Mouse (Mus musculus): ENCODE data around the gene Dnajc2. TPM values are rescaled to one million over a fixed set of nuclear protein-coding genes. Genes with fewer than 3 reads are reported as not detected.
A peak's percentile ranks its signal among the peaks of the same experiment; 100 is the strongest.

The Dnajc2 gene
- polyA plus RNA-seq, 1 experiment from 2014 or later: 92.6 TPM

DNA sequence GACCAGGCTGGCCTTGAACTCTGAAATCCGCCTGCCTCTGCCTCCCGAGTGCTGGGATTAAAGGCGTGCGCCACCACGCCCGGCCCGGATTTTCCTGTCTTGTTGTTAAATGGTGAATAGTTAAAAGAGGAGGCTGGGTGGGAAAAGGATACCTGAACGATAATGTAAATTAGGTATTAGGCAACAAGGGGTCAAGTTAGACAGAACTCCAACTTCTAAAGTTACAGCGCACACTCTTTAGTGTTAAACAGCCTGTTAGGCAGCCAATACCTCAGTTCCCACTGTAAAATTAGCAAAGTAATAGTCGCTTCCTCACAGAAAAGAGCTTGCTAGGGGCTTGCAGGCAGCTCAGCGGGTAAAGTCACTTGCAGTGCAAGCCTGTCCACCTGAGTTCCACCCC lies 49.0 kb downstream of the Dnajc2 start:
- Histone ChIP-seq H3K9me3 (ENCODE audit: control insufficient read depth, low read length) (no peaks in the 10 kb centered on the region), H3K27ac (ENCODE audit: low read depth, low read length) (no peak overlapping the region), H3K9ac (ENCODE audit: low read depth, low read length) (no peak overlapping the region), H3K4me2 (replicated peaks; ENCODE audit: low read depth, low read length) (no peak overlapping the region), H3K4me1 (ENCODE audit: control insufficient read depth, insufficient read depth, low read length) (peaks cover 14% of the 10 kb centered on the region; the same call in 1 of the 2 replicates), H3K36me3 (ENCODE audit: control insufficient read depth, insufficient read depth, low read length) (peaks cover 19% of the 10 kb centered on the region), H3K4me3 (ENCODE audit: low read length) (no peak overlapping the region), H3K27me3 (ENCODE audit: control insufficient read depth, insufficient read depth, low read length) (no peaks in the 10 kb centered on the region)
- 89% methylated on average over 11 of the region's 11 CpGs for WGBS
- ATAC-seq (ENCODE audit: low FRiP score, low TSS enrichment): no peak

DNA sequence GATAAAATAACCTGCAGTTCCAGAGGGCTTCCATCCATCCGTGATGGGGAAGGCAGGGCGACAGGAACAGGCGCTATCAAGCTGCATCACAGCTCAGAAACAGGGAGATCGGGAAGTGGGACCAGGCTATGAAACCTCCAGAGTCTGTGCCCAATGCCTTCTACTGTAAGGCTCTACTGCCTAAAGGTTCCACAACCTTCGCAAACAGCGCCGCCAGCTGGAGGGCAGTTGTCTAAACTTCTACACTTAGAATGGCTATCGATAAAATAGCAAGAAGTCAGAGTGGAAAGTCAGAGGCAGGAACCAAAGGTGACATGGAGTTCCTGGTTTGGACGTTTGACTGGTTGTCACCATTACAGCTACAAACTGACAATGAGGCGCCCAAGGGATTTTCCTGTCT lies 49.5 kb downstream of the Dnajc2 start:
- Histone ChIP-seq H3K4me2 (replicated peaks; ENCODE audit: low read depth, low read length) (no peak overlapping the region; the same call in 1 of the 2 replicates), H3K27me3 (ENCODE audit: control insufficient read depth, insufficient read depth, low read length) (no peaks in the 10 kb centered on the region), H3K9ac (ENCODE audit: low read depth, low read length) (no peak overlapping the region), H3K9me3 (ENCODE audit: control insufficient read depth, low read length) (no peaks in the 10 kb centered on the region), H3K36me3 (ENCODE audit: control insufficient read depth, insufficient read depth, low read length) (peaks cover 17% of the 10 kb centered on the region), H3K4me1 (ENCODE audit: control insufficient read depth, insufficient read depth, low read length) (peaks cover 14% of the 10 kb centered on the region; the same call in 1 of the 2 replicates), H3K4me3 (ENCODE audit: low read length) (peak overlapping the region; percentile 12; the same call in 1 of the 2 replicates), H3K27ac (ENCODE audit: low read depth, low read length) (no peak overlapping the region)
- 33% methylated on average over 10 of the region's 10 CpGs for WGBS
- no peak; the same call in 1 of the 2 replicates for ATAC-seq (ENCODE audit: low FRiP score, low TSS enrichment)

DNA sequence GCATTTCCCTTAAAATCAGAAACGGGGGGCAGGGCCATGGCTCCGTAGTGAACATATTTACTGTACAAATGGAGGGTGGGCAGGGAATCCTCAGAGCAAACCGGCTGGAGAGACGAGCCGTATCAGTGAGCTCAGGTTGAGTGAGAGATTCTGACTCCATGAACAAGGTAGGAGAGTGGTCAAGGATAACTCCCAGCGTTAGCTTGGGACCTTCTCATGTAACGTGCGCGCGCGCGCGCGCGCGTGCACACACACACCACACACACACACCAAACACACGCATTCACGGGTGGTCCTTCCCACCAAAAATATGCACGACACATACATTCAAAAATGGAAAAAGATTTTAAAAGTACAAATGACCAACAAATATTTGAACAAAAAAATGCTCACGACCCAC lies 50.0 kb downstream of the Dnajc2 start:
- no peak overlapping the region for H3K9ac ChIP-seq (ENCODE audit: low read depth, low read length)
- no peak overlapping the region for H3K27ac ChIP-seq (ENCODE audit: low read depth, low read length)
- WGBS: 85% methylated on average over 20 of the region's 20 CpGs
- H3K4me2 ChIP-seq (replicated peaks; ENCODE audit: low read depth, low read length): no peak overlapping the region; the same call in 1 of the 2 replicates
- H3K4me1 ChIP-seq (ENCODE audit: control insufficient read depth, insufficient read depth, low read length): peaks cover 14% of the 10 kb centered on the region; the same call in 1 of the 2 replicates
- no peak for ATAC-seq (ENCODE audit: low FRiP score, low TSS enrichment)
- H3K4me3 ChIP-seq (ENCODE audit: low read length): peak overlapping the region; percentile 12; the same call in 1 of the 2 replicates
- H3K36me3 ChIP-seq (ENCODE audit: control insufficient read depth, insufficient read depth, low read length): peaks cover 13% of the 10 kb centered on the region
- no peaks in the 10 kb centered on the region for H3K9me3 ChIP-seq (ENCODE audit: control insufficient read depth, low read length)
- no peaks in the 10 kb centered on the region for H3K27me3 ChIP-seq (ENCODE audit: control insufficient read depth, insufficient read depth, low read length)

DNA sequence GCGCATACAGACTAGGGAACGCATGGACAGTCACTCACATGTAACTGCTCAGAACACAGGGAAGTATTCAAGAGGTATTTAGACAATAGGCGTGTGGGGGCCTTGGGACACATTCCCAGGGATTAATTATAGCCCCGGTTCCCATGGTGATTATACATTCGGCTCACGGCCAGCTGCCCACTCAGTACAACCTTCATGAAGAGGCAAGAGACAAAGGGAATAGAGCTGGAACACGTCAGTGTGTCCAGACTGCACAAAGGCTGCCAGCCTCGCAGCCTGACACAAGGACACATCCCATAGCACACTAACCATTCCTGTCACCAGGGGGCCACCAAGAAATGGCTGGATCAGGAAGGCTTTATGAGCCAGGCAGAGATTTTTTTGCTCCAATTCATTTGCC lies 52.1 kb downstream of the Dnajc2 start:
- peaks cover 10% of the 10 kb centered on the region; the same call in 1 of the 2 replicates for H3K4me1 ChIP-seq (ENCODE audit: control insufficient read depth, insufficient read depth, low read length)
- H3K9me3 ChIP-seq (ENCODE audit: control insufficient read depth, low read length): no peaks in the 10 kb centered on the region
- no peak overlapping the region for H3K4me2 ChIP-seq (replicated peaks; ENCODE audit: low read depth, low read length)
- H3K27ac ChIP-seq (ENCODE audit: low read depth, low read length): no peak overlapping the region; the same call in 1 of the 2 replicates
- 36% methylated on average over 8 of the region's 8 CpGs for WGBS
- no peaks in the 10 kb centered on the region for H3K27me3 ChIP-seq (ENCODE audit: control insufficient read depth, insufficient read depth, low read length)
- peak; percentile 67 for ATAC-seq (ENCODE audit: low FRiP score, low TSS enrichment)
- H3K36me3 ChIP-seq (ENCODE audit: control insufficient read depth, insufficient read depth, low read length): no peaks in the 10 kb centered on the region
- no peak overlapping the region for H3K4me3 ChIP-seq (ENCODE audit: low read length)
- H3K9ac ChIP-seq (ENCODE audit: low read depth, low read length): no peak overlapping the region

DNA sequence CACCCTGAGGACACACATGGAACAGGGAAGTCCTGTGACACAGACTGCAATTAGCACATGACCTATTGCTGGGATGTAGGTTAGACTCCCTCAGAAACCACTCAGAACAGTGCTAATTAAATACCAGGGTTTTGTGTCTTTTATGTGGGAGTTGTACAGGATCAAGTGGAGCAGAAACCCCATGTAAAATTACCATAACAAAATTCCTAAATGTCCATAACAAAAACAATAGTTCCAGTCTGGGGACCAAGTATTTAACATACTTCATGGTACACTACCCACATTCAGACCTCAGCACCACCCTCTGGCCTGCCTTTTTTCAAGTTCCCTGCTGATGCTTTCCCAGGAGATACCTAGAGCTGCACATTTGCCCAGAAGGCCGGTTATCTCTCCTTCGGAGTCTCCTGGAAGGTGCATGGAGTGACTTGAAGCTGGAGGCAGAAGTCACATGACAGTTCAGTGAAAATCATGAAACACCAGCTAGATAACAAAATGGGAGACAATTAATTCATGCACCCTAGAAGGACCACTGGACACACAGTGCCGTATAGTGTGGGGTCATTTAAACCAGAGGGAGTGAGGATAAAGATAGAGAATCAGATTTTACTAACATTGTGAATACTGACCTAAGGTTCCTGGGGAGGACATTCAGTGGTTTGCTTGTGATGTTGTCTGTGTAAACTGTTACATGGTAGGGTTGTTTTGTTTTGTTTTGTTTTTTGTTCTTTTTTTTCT lies 52.7 kb downstream of the Dnajc2 start:
- Histone ChIP-seq H3K4me2 (replicated peaks; ENCODE audit: low read depth, low read length) (no peak overlapping the region), H3K27me3 (ENCODE audit: control insufficient read depth, insufficient read depth, low read length) (no peaks in the 10 kb centered on the region), H3K36me3 (ENCODE audit: control insufficient read depth, insufficient read depth, low read length) (no peaks in the 10 kb centered on the region), H3K4me3 (ENCODE audit: low read length) (no peak overlapping the region), H3K9me3 (ENCODE audit: control insufficient read depth, low read length) (no peaks in the 10 kb centered on the region), H3K27ac (ENCODE audit: low read depth, low read length) (no peak overlapping the region; the same call in 1 of the 2 replicates), H3K4me1 (ENCODE audit: control insufficient read depth, insufficient read depth, low read length) (peaks cover 7% of the 10 kb centered on the region; the same call in 1 of the 2 replicates), H3K9ac (ENCODE audit: low read depth, low read length) (no peak overlapping the region)
- WGBS: 76% methylated on average over 3 of the region's 3 CpGs
- ATAC-seq (ENCODE audit: low FRiP score, low TSS enrichment): no peak

DNA sequence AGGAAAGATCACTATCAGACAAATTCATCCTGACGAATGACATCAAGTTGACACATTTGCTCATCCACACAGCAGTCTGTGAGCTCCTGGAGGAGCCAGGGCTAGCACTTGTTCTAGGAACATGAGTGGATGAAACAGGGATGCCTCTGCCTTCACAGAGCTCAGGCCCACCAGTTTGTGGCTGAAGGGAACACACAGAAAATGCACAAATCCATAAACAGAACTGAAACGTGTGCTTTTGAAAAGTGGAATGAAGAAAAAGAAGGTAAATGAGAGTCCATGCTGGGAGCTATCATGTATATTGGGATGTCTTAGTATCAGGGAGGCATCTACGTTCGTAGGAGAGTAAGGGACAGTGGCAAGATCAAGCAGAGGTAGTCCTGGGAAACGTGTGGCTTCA lies 55.9 kb downstream of the Dnajc2 start:
- Histone ChIP-seq H3K36me3 (ENCODE audit: control insufficient read depth, insufficient read depth, low read length) (no peaks in the 10 kb centered on the region), H3K4me1 (ENCODE audit: control insufficient read depth, insufficient read depth, low read length) (peaks cover 7% of the 10 kb centered on the region; the same call in 1 of the 2 replicates), H3K27me3 (ENCODE audit: control insufficient read depth, insufficient read depth, low read length) (no peaks in the 10 kb centered on the region), H3K27ac (ENCODE audit: low read depth, low read length) (no peak overlapping the region), H3K4me2 (replicated peaks; ENCODE audit: low read depth, low read length) (no peak overlapping the region), H3K4me3 (ENCODE audit: low read length) (no peak overlapping the region), H3K9ac (ENCODE audit: low read depth, low read length) (no peak overlapping the region), H3K9me3 (ENCODE audit: control insufficient read depth, low read length) (no peaks in the 10 kb centered on the region)
- 82% methylated on average over 5 of the region's 5 CpGs for WGBS
- no peak for ATAC-seq (ENCODE audit: low FRiP score, low TSS enrichment)

DNA sequence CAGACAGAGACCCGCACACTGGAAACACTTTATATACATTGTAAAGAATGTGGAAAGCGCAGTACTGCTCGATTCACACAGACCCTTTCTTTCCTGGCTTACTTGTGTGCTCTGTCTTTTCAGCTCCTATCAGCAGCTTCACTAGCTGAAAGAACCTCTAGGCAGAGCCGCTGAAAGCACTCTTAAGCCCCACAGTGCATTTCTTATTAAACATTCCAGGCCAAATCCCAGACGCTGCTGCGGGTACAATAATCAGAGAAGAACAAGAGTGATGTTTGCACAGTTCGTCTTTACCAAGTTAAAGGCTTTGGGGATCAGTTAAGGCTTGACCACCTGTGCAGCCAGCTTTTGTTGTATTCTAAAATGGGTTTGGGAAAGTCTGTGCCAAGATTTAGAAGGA lies 60.2 kb downstream of the Dnajc2 start:
- H3K9me3 ChIP-seq (ENCODE audit: control insufficient read depth, low read length): no peaks in the 10 kb centered on the region
- no peak overlapping the region for H3K9ac ChIP-seq (ENCODE audit: low read depth, low read length)
- H3K36me3 ChIP-seq (ENCODE audit: control insufficient read depth, insufficient read depth, low read length): no peaks in the 10 kb centered on the region
- WGBS: 84% methylated on average over 7 of the region's 7 CpGs
- no peaks in the 10 kb centered on the region for H3K4me1 ChIP-seq (ENCODE audit: control insufficient read depth, insufficient read depth, low read length)
- H3K4me3 ChIP-seq (ENCODE audit: low read length): no peak overlapping the region
- no peaks in the 10 kb centered on the region for H3K27me3 ChIP-seq (ENCODE audit: control insufficient read depth, insufficient read depth, low read length)
- H3K4me2 ChIP-seq (replicated peaks; ENCODE audit: low read depth, low read length): no peak overlapping the region
- H3K27ac ChIP-seq (ENCODE audit: low read depth, low read length): no peak overlapping the region
- ATAC-seq (ENCODE audit: low FRiP score, low TSS enrichment): no peak

DNA sequence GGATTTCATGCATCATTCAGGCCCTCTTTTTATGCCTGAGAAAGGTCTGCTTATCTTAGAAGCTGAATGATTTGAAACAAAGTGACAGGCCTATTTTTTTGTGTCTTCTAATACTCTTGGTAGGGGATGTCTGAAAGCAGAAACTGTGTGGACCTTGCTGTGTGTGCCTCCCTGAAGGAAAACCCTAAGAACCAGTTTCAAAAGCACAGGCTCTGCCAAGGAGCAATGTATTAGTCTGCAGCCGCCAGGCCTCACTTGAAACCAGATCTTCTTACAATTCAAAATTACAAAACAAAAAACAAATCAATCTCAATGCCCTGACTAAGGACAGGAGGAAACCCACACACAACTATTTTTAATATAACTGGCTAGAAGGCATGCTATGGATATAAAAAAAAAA lies 60.6 kb downstream of the Dnajc2 start:
- Histone ChIP-seq H3K27ac (ENCODE audit: low read depth, low read length) (no peak overlapping the region), H3K36me3 (ENCODE audit: control insufficient read depth, insufficient read depth, low read length) (no peaks in the 10 kb centered on the region), H3K27me3 (ENCODE audit: control insufficient read depth, insufficient read depth, low read length) (no peaks in the 10 kb centered on the region), H3K9me3 (ENCODE audit: control insufficient read depth, low read length) (no peaks in the 10 kb centered on the region), H3K4me1 (ENCODE audit: control insufficient read depth, insufficient read depth, low read length) (no peaks in the 10 kb centered on the region), H3K9ac (ENCODE audit: low read depth, low read length) (no peak overlapping the region), H3K4me2 (replicated peaks; ENCODE audit: low read depth, low read length) (no peak overlapping the region), H3K4me3 (ENCODE audit: low read length) (no peak overlapping the region)
- no peak for ATAC-seq (ENCODE audit: low FRiP score, low TSS enrichment)
- 82% methylated on average over 1 of the region's 1 CpGs for WGBS

DNA sequence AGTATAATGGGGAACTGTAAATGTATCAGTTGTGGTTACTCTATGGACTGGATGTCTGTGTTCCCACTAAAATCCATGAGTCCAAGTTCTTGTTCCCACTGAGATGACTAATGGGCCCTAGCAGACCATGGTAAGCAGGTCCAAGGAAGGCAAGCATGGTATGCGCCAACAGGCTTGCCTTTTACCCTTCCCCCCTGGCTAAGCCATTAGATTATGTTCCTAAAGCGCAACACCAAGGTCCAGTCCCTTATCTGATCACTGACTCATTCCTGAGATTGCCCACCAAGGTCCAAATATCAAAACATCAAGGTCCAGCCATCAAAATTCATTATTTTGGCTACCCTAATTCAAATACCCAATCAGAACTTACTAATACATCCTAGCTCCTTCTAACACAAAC lies 65.8 kb downstream of the Dnajc2 start:
- no peak overlapping the region for H3K27ac ChIP-seq (ENCODE audit: low read depth, low read length)
- no peak overlapping the region for H3K4me3 ChIP-seq (ENCODE audit: low read length)
- no peaks in the 10 kb centered on the region for H3K9me3 ChIP-seq (ENCODE audit: control insufficient read depth, low read length)
- H3K36me3 ChIP-seq (ENCODE audit: control insufficient read depth, insufficient read depth, low read length): no peaks in the 10 kb centered on the region
- H3K27me3 ChIP-seq (ENCODE audit: control insufficient read depth, insufficient read depth, low read length): no peaks in the 10 kb centered on the region
- H3K9ac ChIP-seq (ENCODE audit: low read depth, low read length): no peak overlapping the region
- H3K4me1 ChIP-seq (ENCODE audit: control insufficient read depth, insufficient read depth, low read length): no peaks in the 10 kb centered on the region
- H3K4me2 ChIP-seq (replicated peaks; ENCODE audit: low read depth, low read length): no peak overlapping the region
- 98% methylated on average over 2 of the region's 2 CpGs for WGBS
- ATAC-seq (ENCODE audit: low FRiP score, low TSS enrichment): no peak
